Mouse (Mus musculus) MEL (cell line): ENCODE measurements around the gene Adgre5. TPM values are rescaled to one million over a fixed set of nuclear protein-coding genes. Genes with fewer than 3 reads are reported as not detected.
A peak's percentile ranks its signal among the peaks of the same experiment; 100 is the strongest.

Experiments
- DNase-seq: peaks from one replicate; pipeline ENCODE4 v3.0.0; 2011; ENCODE audit warnings: low read depth, low spot score
- H3K27ac ChIP-seq: 2 replicates; pipeline ENCODE4 v1.5.1; 2012; ENCODE audit warnings: low read depth, mild to moderate bottlenecking, control low read depth, low read length, moderate library complexity; ENCODE audit not compliant: control insufficient read depth
- H3K27me3 ChIP-seq, 2 experiments: fragments of 150-350 bp in 1 of 2; sonication (generic) in 1 of 2; 2 replicates each; pipeline ENCODE4 v1.6.1; 2012; ENCODE audit warnings: low read length in 2 of 2, mild to moderate bottlenecking in 2 of 2, improper control_type of control experiment in 1 of 2, moderate library complexity in 1 of 2; ENCODE audit not compliant: insufficient read depth in 2 of 2, control insufficient read depth in 1 of 2
- H3K36me3 ChIP-seq, 2 experiments: 2 replicates each; pipeline ENCODE4 v1.6.1; 2012 to 2014; ENCODE audit warnings: low read length in 2 of 2, improper control_type of control experiment in 1 of 2, inconsistent platforms in 1 of 2, mild to moderate bottlenecking in 1 of 2; ENCODE audit not compliant: insufficient read depth in 2 of 2, control insufficient read depth in 1 of 2
- H3K4me1 ChIP-seq, 2 experiments: fragments of 150-350 bp in 1 of 2; sonication (generic) in 1 of 2; 2 replicates each; pipeline ENCODE4 v1.6.1; 2012; ENCODE audit warnings: low read length in 2 of 2, improper control_type of control experiment in 1 of 2, mild to moderate bottlenecking in 1 of 2; ENCODE audit not compliant: insufficient read depth in 2 of 2, control insufficient read depth in 1 of 2
- H3K4me3 ChIP-seq, 2 experiments: fragments of 150-350 bp in 1 of 2; sonication (generic) in 1 of 2; 2 replicates each; pipeline ENCODE4 v1.5.1; 2012; ENCODE audit warnings: low read depth in 2 of 2, low read length in 2 of 2, mild to moderate bottlenecking in 2 of 2, moderate library complexity in 2 of 2, control low read depth in 1 of 2, improper control_type of control experiment in 1 of 2; ENCODE audit not compliant: control insufficient read depth in 1 of 2, insufficient read depth in 1 of 2
- H3K79me2 ChIP-seq: 2 replicates; pipeline ENCODE4 v1.6.1; 2012; ENCODE audit warnings: mild to moderate bottlenecking, low read length, moderate library complexity; ENCODE audit not compliant: control insufficient read depth, poor library complexity, insufficient read depth
- H3K9ac ChIP-seq: 2 replicates; pipeline ENCODE4 v1.6.1; 2012; ENCODE audit warnings: low read depth, mild to moderate bottlenecking, control low read depth, low read length, moderate library complexity; ENCODE audit not compliant: control insufficient read depth, poor library complexity, severe bottlenecking
- H3K9me3 ChIP-seq: fragments of 150-350 bp; sonication (generic); replicated peaks from 2 replicates; pipeline ENCODE4 v1.6.1; 2012; ENCODE audit warnings: mild to moderate bottlenecking, low read length, improper control_type of control experiment, moderate library complexity; ENCODE audit not compliant: insufficient read depth
- CHD1 ChIP-seq: IDR thresholded peaks from 2 replicates; pipeline ENCODE4 v1.6.1; 2012; ENCODE audit warnings: low read depth, mild to moderate bottlenecking, inconsistent platforms, low read length, improper control_type of control experiment
- CHD2 ChIP-seq: IDR thresholded peaks from 2 replicates; pipeline ENCODE4 v1.6.1; 2011; ENCODE audit warnings: low read length, improper control_type of control experiment
- EP300 ChIP-seq, 2 experiments: IDR thresholded peaks; 2 replicates each; pipeline ENCODE4 v1.6.1; 2011; ENCODE audit warnings: improper control_type of control experiment in 2 of 2, low read length in 2 of 2, low read depth in 1 of 2, mild to moderate bottlenecking in 1 of 2
- GABPA ChIP-seq: IDR thresholded peaks from 2 replicates; pipeline ENCODE4 v1.6.1; 2012; ENCODE audit warnings: low read depth, mild to moderate bottlenecking, inconsistent platforms, low read length, improper control_type of control experiment, moderate library complexity
- JUND ChIP-seq: IDR thresholded peaks from 2 replicates; pipeline ENCODE4 v1.6.1; 2011; ENCODE audit warnings: low read depth, mild to moderate bottlenecking, improper control_type of control experiment, low read length
- KAT2A ChIP-seq: conservative IDR thresholded peaks from 2 replicates; pipeline ENCODE4 v1.6.1; 2012; ENCODE audit warnings: low read depth, low read length, improper control_type of control experiment, inconsistent platforms
- MEF2A ChIP-seq: IDR thresholded peaks from 2 replicates; pipeline ENCODE4 v1.6.1; 2014; ENCODE audit warnings: low read depth, mild to moderate bottlenecking, inconsistent platforms, low read length, improper control_type of control experiment; ENCODE audit not compliant: poor library complexity, insufficient replicate concordance, severe bottlenecking; ENCODE audit errors: extremely low read depth
- MXI1 ChIP-seq: IDR thresholded peaks from 2 replicates; pipeline ENCODE4 v1.6.1; 2011; ENCODE audit warnings: mild to moderate bottlenecking, low read depth, low read length, improper control_type of control experiment
- POLR2A ChIP-seq, 2 experiments: IDR thresholded peaks; 2 replicates each; pipeline ENCODE4 v1.6.1; 2011 to 2012; ENCODE audit warnings: low read length in 2 of 2, mild to moderate bottlenecking in 2 of 2, control low read depth in 1 of 2, improper control_type of control experiment in 1 of 2, low read depth in 1 of 2, moderate library complexity in 1 of 2; ENCODE audit not compliant: control insufficient read depth in 1 of 2, insufficient read depth in 1 of 2, poor library complexity in 1 of 2
- POLR2AphosphoS5 ChIP-seq: IDR thresholded peaks from 2 replicates; pipeline ENCODE4 v1.6.1; 2012; ENCODE audit warnings: low read depth, borderline replicate concordance, mild to moderate bottlenecking, inconsistent platforms, low read length, moderate library complexity, mixed read lengths
- RAD21 ChIP-seq: IDR thresholded peaks from 2 replicates; pipeline ENCODE4 v1.6.1; 2011; ENCODE audit warnings: mild to moderate bottlenecking, low read depth, low read length, improper control_type of control experiment
- TAL1 ChIP-seq: IDR thresholded peaks from 2 replicates; pipeline ENCODE4 v1.6.1; 2012; ENCODE audit warnings: mild to moderate bottlenecking, inconsistent platforms, low read length, moderate library complexity, mixed read lengths
- TBP ChIP-seq: IDR thresholded peaks from 2 replicates; pipeline ENCODE4 v1.8.0; 2011; ENCODE audit warnings: low read depth, low read length, improper control_type of control experiment
- TCF12 ChIP-seq: IDR thresholded peaks from 2 replicates; pipeline ENCODE4 v1.6.1; 2014; ENCODE audit warnings: low read depth, mild to moderate bottlenecking, inconsistent platforms, low read length, improper control_type of control experiment, moderate library complexity
- UBTF ChIP-seq: IDR thresholded peaks from 2 replicates; pipeline ENCODE4 v1.6.1; 2012; ENCODE audit warnings: low read depth, mild to moderate bottlenecking, inconsistent platforms, low read length, improper control_type of control experiment, moderate library complexity, borderline replicate concordance; ENCODE audit not compliant: insufficient read depth
- USF1 ChIP-seq: IDR thresholded peaks from 2 replicates; pipeline ENCODE4 v1.6.1; 2014; ENCODE audit warnings: low read depth, mild to moderate bottlenecking, inconsistent platforms, low read length, improper control_type of control experiment, moderate library complexity
- USF2 ChIP-seq, 2 experiments: IDR thresholded peaks; 2 replicates each; pipeline ENCODE4 v1.6.1; 2011 to 2012; ENCODE audit warnings: improper control_type of control experiment in 2 of 2, low read length in 2 of 2, borderline replicate concordance in 1 of 2, inconsistent platforms in 1 of 2, low read depth in 1 of 2, mild to moderate bottlenecking in 1 of 2; ENCODE audit not compliant: insufficient read depth in 1 of 2
- ZC3H11A ChIP-seq: IDR thresholded peaks from 2 replicates; pipeline ENCODE4 v1.6.1; 2012; ENCODE audit warnings: low read depth, mild to moderate bottlenecking, inconsistent platforms, low read length, improper control_type of control experiment
- ZKSCAN1 ChIP-seq: IDR thresholded peaks from 2 replicates; pipeline ENCODE4 v1.6.1; 2012; ENCODE audit warnings: low read depth, mild to moderate bottlenecking, inconsistent platforms, low read length, improper control_type of control experiment, moderate library complexity
- ZMIZ1 ChIP-seq: IDR thresholded peaks from 2 replicates; pipeline ENCODE4 v1.6.1; 2012; ENCODE audit warnings: low read depth, mild to moderate bottlenecking, inconsistent platforms, low read length, improper control_type of control experiment, moderate library complexity
- ZNF384 ChIP-seq: IDR thresholded peaks from 2 replicates; pipeline ENCODE4 v1.6.1; 2012; ENCODE audit warnings: low read depth, mild to moderate bottlenecking, inconsistent platforms, low read length, improper control_type of control experiment
- polyA plus RNA-seq, 2 experiments: library from polyadenylated mRNA; stranded (reverse) in 1 of 2; unstranded in 1 of 2; fragments of >175 nt in 1 of 2; fragments of >200 nt in 1 of 2; gene quantifications; 2 replicates each; pipeline versions ENCODE4 v1.2.1 to v1.2.4; 2012; ENCODE audit warnings: low replicate concordance in 2 of 2, low read depth in 1 of 2; ENCODE audit not compliant: insufficient read length in 2 of 2, insufficient read depth in 1 of 2, missing spikeins in 1 of 2
- total RNA-seq: library from RNA; depleted of rRNA; stranded (reverse); fragments of 300-350 nt; gene quantifications from 2 replicates; pipeline ENCODE4 v1.2.3, GENCODE M21; 2012

Gene Adgre5
- total and polyA plus RNA-seq, 3 experiments: 18.5 to 21.4 TPM; not detected in 1

GRCm38 (mm10) chr8:83741849-83742655 is 926 bp upstream of the Adgre5 start:
- peak; percentile 19 for DNase-seq
- Histone ChIP-seq H3K36me3 (peaks cover 0 to 27% of the 10 kb centered on the region in 2 experiments; a peak in 2 of 4 replicates), H3K79me2 (peaks cover 3% of the 10 kb centered on the region; the same call in 1 of the 2 replicates), H3K4me1 (peaks cover 17 to 45% of the 10 kb centered on the region in 2 experiments), H3K9ac (no peak overlapping the region), H3K9me3 (no peaks in the 10 kb centered on the region), H3K27ac (no peak overlapping the region), H3K27me3 (no peaks in the 10 kb centered on the region), H3K4me3 (no peak overlapping the region)
- peak; percentile 67 for TF ChIP-seq USF1
- TF ChIP-seq USF2 (IDR thresholded peaks at IDR 0.05; ENCODE audit: borderline replicate concordance in 1 of 2, insufficient read depth in 1 of 2, low read depth in 1 of 2, low read length in 2 of 2): no peak
- no peak for TF ChIP-seq GABPA

- TF ChIP-seq TCF12 (no peak), ZKSCAN1 (no peak), ZC3H11A (no peak), JUND (no peak), CHD1 (no peak), MEF2A (no peak), EP300 (IDR thresholded peaks at IDR 0.05; ENCODE audit: low read depth in 1 of 2, low read length in 2 of 2) (no peak), RAD21 (no peak), ZNF384 (no peak), POLR2AphosphoS5 (no peak), ZMIZ1 (no peak), UBTF (no peak), POLR2A (IDR thresholded peaks at IDR 0.05; ENCODE audit: control insufficient read depth in 1 of 2, insufficient read depth in 1 of 2, low read depth in 1 of 2, low read length in 2 of 2, poor library complexity in 1 of 2) (no peak), KAT2A (no peak), USF1 (no peak), TAL1 (no peak), TBP (no peak), MXI1 (no peak), CHD2 (no peak)
- Histone ChIP-seq H3K9ac (peak overlapping the region; percentile 84), H3K4me1 (peaks cover 17 to 45% of the 10 kb centered on the region in 2 experiments), H3K4me3 (peak overlapping the region; percentile 78 to 93), H3K79me2 (peaks cover 3% of the 10 kb centered on the region; the same call in 1 of the 2 replicates), H3K27me3 (no peaks in the 10 kb centered on the region), H3K9me3 (no peaks in the 10 kb centered on the region), H3K27ac (peak overlapping the region; percentile 46), H3K36me3 (peaks cover 0 to 27% of the 10 kb centered on the region in 2 experiments; a peak in 2 of 4 replicates)
- DNase-seq: peak; percentile 52
Observed at GRCm38 (mm10) chr8:83740586-83740975, 545 bp downstream of the Adgre5 start.
